In the genomic region with DNA sequence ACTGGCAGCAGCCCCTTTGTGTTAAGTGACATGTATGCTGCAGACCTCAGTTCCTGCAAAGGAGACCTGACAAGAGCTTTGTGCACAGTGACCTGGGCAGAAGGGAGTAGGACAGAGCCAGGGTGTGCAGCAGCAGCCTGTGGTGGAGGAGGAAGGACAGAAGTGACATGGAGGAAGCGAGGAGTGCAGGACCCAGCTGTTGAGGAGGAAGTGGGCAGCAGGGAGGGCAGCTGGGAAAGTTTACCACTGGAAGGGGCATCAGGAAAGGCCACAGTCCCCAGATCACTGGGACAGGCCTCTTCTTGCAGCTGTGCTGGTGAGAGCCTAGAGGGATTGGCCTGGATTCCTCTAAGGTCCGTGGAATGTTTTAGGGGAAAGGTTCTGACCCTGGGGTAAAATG, we compare ENCODE assay signal across 9 mouse cellular contexts. TPM values are rescaled to one million over a fixed set of nuclear protein-coding genes. Genes with fewer than 3 reads are reported as not detected.
DNase-seq lines count a peak whose midpoint lies in the region; ATAC-seq and TF ChIP-seq lines count a peak whose summit lies in the region.
"Had no signal": no experiment of that assay in that cellular context is flagged by ENCODE, and none has a peak within 500 bp of the region (broad histone marks: within the 10 kb centered on the region; RNA-seq: fewer than 3 reads in every experiment).

No protein-coding gene starts in this region.

- no peaks in the 10 kb centered on the region for H3K27me3 ChIP-seq in kidney, embryonic 15.5 days
- H3K27me3 ChIP-seq in embryonic facial prominence, embryonic 15.5 days, result no peaks in the 10 kb centered on the region
- no peaks in the 10 kb centered on the region for H3K27me3 ChIP-seq in liver, embryonic 14.5 days (ENCODE audit: control insufficient read depth, insufficient read depth, low read length)
- H3K27me3 ChIP-seq: neural tube, embryonic 15.5 days had no signal

- no peak for TF ChIP-seq CTCF in bone marrow, adult 2 months (IDR thresholded peaks at IDR 0.05; ENCODE audit: control insufficient read depth, insufficient read depth, low read length)
- no peak for TF ChIP-seq CTCF in liver, embryonic 14.5 days (IDR thresholded peaks at IDR 0.05; ENCODE audit: low read depth)

- peak overlapping the region; percentile 89 for H3K27ac ChIP-seq in kidney, embryonic 15.5 days
- peak overlapping the region; percentile 13 for H3K27ac ChIP-seq in bone marrow, adult 2 months (ENCODE audit: control insufficient read depth, insufficient read depth, low read depth, low read length, poor library complexity)
- H3K27ac ChIP-seq in embryonic facial prominence, embryonic 15.5 days (replicated peaks), result no peak overlapping the region
- H3K27ac ChIP-seq in liver, embryonic 14.5 days, result no peak overlapping the region
- H3K27ac ChIP-seq: neural tube, embryonic 15.5 days had no signal

- ATAC-seq in kidney, embryonic 15.5 days (replicated peaks; ENCODE audit: low FRiP score), result no peak
- ATAC-seq in embryonic facial prominence, embryonic 15.5 days (ENCODE audit: insufficient number of reproducible peaks, low FRiP score, low TSS enrichment, low read depth), result no peak
- ATAC-seq in liver, embryonic 14.5 days (ENCODE audit: insufficient read depth), result no peak

- no peak for TF ChIP-seq POLR2A in bone marrow, adult 2 months (IDR thresholded peaks at IDR 0.05; ENCODE audit: borderline replicate concordance, control insufficient read depth, low read depth, low read length)

- no peak for TF ChIP-seq EP300 in liver, embryonic 14.5 days (IDR thresholded peaks at IDR 0.05; ENCODE audit: low read depth)

- DNase-seq in kidney, adult 11 months, result no peak
- no peak for DNase-seq in liver, embryonic 14.5 days (ENCODE audit: low read depth in 3 of 3, low spot score in 3 of 3)
- no peak for DNase-seq in layer of hippocampus, postnatal 10 days (ENCODE audit: low spot score in 2 of 2)
- no peak for DNase-seq in B cell, adult 2 months
- no peak for DNase-seq in left cerebral cortex, adult 8-10 months (ENCODE audit: low spot score in 2 of 2)

- peaks cover 42% of the 10 kb centered on the region for H3K4me1 ChIP-seq in kidney, embryonic 15.5 days
- H3K4me1 ChIP-seq in bone marrow, adult 2 months (ENCODE audit: control insufficient read depth, insufficient read depth, low read length), result peaks cover 7% of the 10 kb centered on the region; the same call in 1 of the 2 replicates
- peaks cover 39% of the 10 kb centered on the region for H3K4me1 ChIP-seq in embryonic facial prominence, embryonic 15.5 days
- H3K4me1 ChIP-seq in liver, embryonic 14.5 days (replicated peaks; ENCODE audit: control insufficient read depth in 2 of 2, insufficient read depth in 2 of 2, low read length in 1 of 2), result peaks cover 2 to 26% of the 10 kb centered on the region in 2 experiments; a peak in 3 of 4 replicates

- H3K4me3 ChIP-seq in kidney, embryonic 15.5 days (replicated peaks), result 0 out of 2 replicates have a peak overlapping the region, but pooled peaks have one; percentile 32
- no peak overlapping the region for H3K4me3 ChIP-seq in bone marrow, adult 2 months (replicated peaks; ENCODE audit: control insufficient read depth, low read depth, low read length)
- no peak overlapping the region for H3K4me3 ChIP-seq in embryonic facial prominence, embryonic 15.5 days (replicated peaks)
- H3K4me3 ChIP-seq in liver, embryonic 14.5 days (ENCODE audit: insufficient read depth in 1 of 2, low read depth in 2 of 2, low read length in 2 of 2), result no peak overlapping the region
- H3K4me3 ChIP-seq: neural tube, embryonic 15.5 days had no signal

- H3K36me3 ChIP-seq in kidney, embryonic 15.5 days, result no peaks in the 10 kb centered on the region
- no peaks in the 10 kb centered on the region for H3K36me3 ChIP-seq in embryonic facial prominence, embryonic 15.5 days
- no peaks in the 10 kb centered on the region for H3K36me3 ChIP-seq in liver, embryonic 14.5 days (replicated peaks; ENCODE audit: control insufficient read depth, insufficient read depth, low read depth)
- H3K36me3 ChIP-seq: neural tube, embryonic 15.5 days had no signal

- WGBS in kidney, embryonic 15.5 days, result 58% methylated on average over 2 of the region's 2 CpGs
- 41% methylated on average over 2 of the region's 2 CpGs for WGBS in bone marrow, adult 2 months
- 62% methylated on average over 2 of the region's 2 CpGs for WGBS in embryonic facial prominence, embryonic 15.5 days
- WGBS in liver, embryonic 14.5 days (ENCODE audit: insufficient replicate concordance), result 54% methylated on average over 2 of the region's 2 CpGs

- peak overlapping the region; percentile 29; the same call in 1 of the 2 replicates for H3K9ac ChIP-seq in kidney, embryonic 15.5 days
- no peak overlapping the region for H3K9ac ChIP-seq in embryonic facial prominence, embryonic 15.5 days
- no peak overlapping the region for H3K9ac ChIP-seq in liver, embryonic 14.5 days (replicated peaks)
- H3K9ac ChIP-seq: neural tube, embryonic 15.5 days had no signal

- H3K4me2 ChIP-seq in kidney, embryonic 15.5 days, result peak overlapping the region; percentile 60
- peak overlapping the region; percentile 47; the same call in 1 of the 2 replicates for H3K4me2 ChIP-seq in embryonic facial prominence, embryonic 15.5 days (replicated peaks)
- H3K4me2 ChIP-seq in liver, embryonic 14.5 days (ENCODE audit: low read depth), result peak overlapping the region; percentile 9
- H3K4me2 ChIP-seq: neural tube, embryonic 15.5 days had no signal

- no peaks in the 10 kb centered on the region for H3K9me3 ChIP-seq in kidney, embryonic 15.5 days (replicated peaks)
- no peaks in the 10 kb centered on the region for H3K9me3 ChIP-seq in embryonic facial prominence, embryonic 15.5 days (replicated peaks)
- no peaks in the 10 kb centered on the region for H3K9me3 ChIP-seq in liver, embryonic 14.5 days (ENCODE audit: control insufficient read depth, low read length)
- H3K9me3 ChIP-seq: neural tube, embryonic 15.5 days had no signal

RNA-seq across cellular contexts. Expression of a gene that starts 31.0 kb away (rescaled TPM):
- polyA plus RNA-seq in kidney, embryonic 15.5 days (2015; fragmentation: Nextera tagmentation; extraction: Ambion mirVana), result 0.14 and 0.21 TPM in 2 replicates
- polyA plus RNA-seq in bone marrow, adult 2 months (2011; ENCODE audit: insufficient read depth, insufficient read length, low replicate concordance, missing spikeins), result 5.7 and 43.8 TPM in 2 replicates
- polyA plus RNA-seq in embryonic facial prominence, embryonic 15.5 days (2015; fragmentation: Nextera tagmentation; extraction: Ambion mirVana), result 3.4 and 9.6 TPM in 2 replicates
- not detected in 2 replicates for polyA plus RNA-seq in liver, embryonic 14.5 days (2012; rRNA removed)
- 4.3 TPM in 1 of 2 replicates, not detected in the other for polyA plus RNA-seq in liver, embryonic 14.5 days (2014; fragmentation: Nextera tagmentation; extraction: Ambion mirVana)
- total RNA-seq in layer of hippocampus, postnatal 10 days (2021), result 1 to 10 TPM in 1 of 2 experiments, not detected in 1; 1.7 TPM
- 1 to 10 TPM in 2 of 4 experiments, not detected in 2; 1.2 to 1.6 TPM for total RNA-seq in left cerebral cortex, adult 8-10 months (2022)

RNA-seq across cellular contexts. Expression of a gene that starts 31.9 kb away (rescaled TPM):
- polyA plus RNA-seq in kidney, embryonic 15.5 days (2015; fragmentation: Nextera tagmentation; extraction: Ambion mirVana), result 78.9 and 97.1 TPM in 2 replicates
- polyA plus RNA-seq in bone marrow, adult 2 months (2011; ENCODE audit: insufficient read depth, insufficient read length, low replicate concordance, missing spikeins), result 86.0 and 162 TPM in 2 replicates
- polyA plus RNA-seq in embryonic facial prominence, embryonic 15.5 days (2015; fragmentation: Nextera tagmentation; extraction: Ambion mirVana), result 82.5 and 82.8 TPM in 2 replicates
- 13.3 and 13.7 TPM in 2 replicates for polyA plus RNA-seq in liver, embryonic 14.5 days (2012; rRNA removed)
- polyA plus RNA-seq in liver, embryonic 14.5 days (2014; fragmentation: Nextera tagmentation; extraction: Ambion mirVana), result 12.9 and 13.9 TPM in 2 replicates
- 10 to 100 TPM; 19.1 to 24.0 TPM for total RNA-seq in layer of hippocampus, postnatal 10 days (2021)
- total RNA-seq in left cerebral cortex, adult 8-10 months (2022), result 10 to 100 TPM; 19.6 to 32.5 (median 25.3) TPM

RNA-seq across cellular contexts. Expression of a gene that starts 41.8 kb away (rescaled TPM):
- 37.3 and 39.5 TPM in 2 replicates for polyA plus RNA-seq in kidney, embryonic 15.5 days (2015; fragmentation: Nextera tagmentation; extraction: Ambion mirVana)
- 33.2 and 37.8 TPM in 2 replicates for polyA plus RNA-seq in bone marrow, adult 2 months (2011; ENCODE audit: insufficient read depth, insufficient read length, low replicate concordance, missing spikeins)
- 10.0 and 12.5 TPM in 2 replicates for polyA plus RNA-seq in embryonic facial prominence, embryonic 15.5 days (2015; fragmentation: Nextera tagmentation; extraction: Ambion mirVana)
- 3.0 and 3.2 TPM in 2 replicates for polyA plus RNA-seq in liver, embryonic 14.5 days (2012; rRNA removed)
- 2.5 and 6.6 TPM in 2 replicates for polyA plus RNA-seq in liver, embryonic 14.5 days (2014; fragmentation: Nextera tagmentation; extraction: Ambion mirVana)
- 100 to 1,000 TPM; 197 to 215 TPM for total RNA-seq in layer of hippocampus, postnatal 10 days (2021)
- 100 to 1,000 TPM; 370 to 394 (median 377) TPM for total RNA-seq in left cerebral cortex, adult 8-10 months (2022)

Comparison
In these comparisons a context has a peak if more than half of its experiments do, and no peak if none do; other contexts are left out.
1. H3K27ac ChIP-seq: peak in kidney, embryonic 15.5 days (single experiment) and bone marrow, adult 2 months (single experiment); none in embryonic facial prominence, embryonic 15.5 days (single experiment) and liver, embryonic 14.5 days (single experiment).
2. H3K4me2 ChIP-seq: peak in every context shown above with its lines; median percentile 60 in kidney, embryonic 15.5 days; 47 in embryonic facial prominence, embryonic 15.5 days; 9 in liver, embryonic 14.5 days.